Mouse (Mus musculus): Measurements from ENCODE around the gene Hspa12a.

Gene Hspa12a

DNA sequence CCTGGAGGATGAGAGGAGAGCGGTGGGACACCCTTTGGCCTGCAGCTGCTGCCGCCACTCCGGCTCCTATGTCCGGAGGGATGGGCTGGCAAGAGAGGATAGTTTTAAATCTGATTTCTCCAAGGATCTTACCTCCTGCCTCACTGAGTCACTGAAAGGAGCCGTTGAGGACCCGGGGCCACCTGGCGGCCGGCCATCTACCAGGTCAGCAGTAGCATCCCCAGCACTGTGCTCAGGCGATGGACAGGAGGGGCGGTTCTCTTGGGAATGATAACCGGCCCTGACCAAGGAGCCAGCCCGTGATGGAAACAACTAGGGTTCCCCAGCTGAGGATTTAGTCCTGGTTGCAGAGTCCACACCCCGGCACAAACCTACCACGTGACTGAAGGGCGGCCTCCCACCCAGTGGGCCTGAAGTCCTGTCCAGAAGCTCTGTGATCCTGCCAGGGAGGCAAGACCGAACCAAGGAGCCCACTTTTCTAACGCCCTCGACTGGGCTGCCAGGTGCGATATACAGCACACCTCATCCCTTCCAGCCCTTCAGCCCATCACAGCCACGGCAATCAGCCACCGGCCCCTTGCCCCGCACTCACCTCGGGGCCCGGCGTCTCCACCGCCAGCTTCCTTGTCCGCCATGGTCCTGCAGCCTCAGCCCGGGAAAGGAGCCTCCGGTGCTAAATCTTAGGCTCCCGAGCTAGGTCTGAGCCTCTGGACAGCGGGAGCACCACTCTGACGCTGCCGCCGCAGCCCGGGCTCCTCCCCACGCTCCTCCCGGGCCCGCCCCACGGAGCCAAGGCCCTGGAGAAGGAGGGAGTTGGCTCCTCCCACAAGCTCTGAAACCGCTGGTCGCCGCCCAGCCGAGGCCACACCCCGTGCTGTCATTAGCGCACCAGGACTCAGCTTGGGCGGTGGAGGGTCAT is 82.9 kb downstream of the Hspa12a start:
- DNase-seq (ENCODE audit: low spot score), result peak; percentile 85

DNA sequence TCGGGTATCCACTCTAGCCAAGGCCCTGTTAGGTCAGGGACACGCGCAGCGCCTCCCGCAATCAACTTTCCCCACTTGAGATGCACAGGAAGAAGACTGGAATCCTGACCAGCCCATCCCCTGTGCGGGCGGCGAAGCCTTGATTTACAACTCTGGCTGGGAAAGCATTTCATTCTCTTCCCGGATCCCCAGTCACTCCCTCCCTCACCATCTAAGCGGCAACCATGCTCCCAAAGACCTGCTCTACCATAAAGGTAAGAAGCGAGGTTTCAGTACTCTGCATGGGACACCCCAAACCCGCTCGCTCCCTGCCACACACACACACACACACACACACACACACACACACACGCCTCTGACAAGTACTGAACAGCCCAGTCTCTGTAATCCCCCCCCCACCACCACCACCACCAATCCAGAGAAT is 83.6 kb downstream of the Hspa12a start:
- no peak for DNase-seq (ENCODE audit: low spot score)

DNA sequence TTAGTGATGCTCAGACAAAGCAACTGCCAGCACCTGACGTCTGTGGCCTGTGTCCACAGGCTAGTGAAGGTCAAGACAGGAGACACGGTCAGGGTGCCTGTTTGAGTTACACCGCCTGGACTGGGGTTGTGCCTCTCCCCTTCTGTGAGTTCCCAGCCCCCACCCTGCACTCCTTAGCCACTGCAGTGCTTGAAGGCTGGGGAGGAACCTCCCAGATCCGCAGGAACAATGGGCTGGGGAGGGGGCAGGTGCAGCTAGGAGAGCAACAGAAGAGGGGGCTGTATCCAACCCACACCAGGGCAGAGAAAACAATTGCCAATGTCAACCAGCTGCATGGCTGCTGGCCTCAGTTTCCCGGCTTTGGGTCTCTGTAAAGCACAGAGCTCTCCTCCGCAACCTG is 84.1 kb downstream of the Hspa12a start:
- DNase-seq (ENCODE audit: low spot score), result no peak

DNA sequence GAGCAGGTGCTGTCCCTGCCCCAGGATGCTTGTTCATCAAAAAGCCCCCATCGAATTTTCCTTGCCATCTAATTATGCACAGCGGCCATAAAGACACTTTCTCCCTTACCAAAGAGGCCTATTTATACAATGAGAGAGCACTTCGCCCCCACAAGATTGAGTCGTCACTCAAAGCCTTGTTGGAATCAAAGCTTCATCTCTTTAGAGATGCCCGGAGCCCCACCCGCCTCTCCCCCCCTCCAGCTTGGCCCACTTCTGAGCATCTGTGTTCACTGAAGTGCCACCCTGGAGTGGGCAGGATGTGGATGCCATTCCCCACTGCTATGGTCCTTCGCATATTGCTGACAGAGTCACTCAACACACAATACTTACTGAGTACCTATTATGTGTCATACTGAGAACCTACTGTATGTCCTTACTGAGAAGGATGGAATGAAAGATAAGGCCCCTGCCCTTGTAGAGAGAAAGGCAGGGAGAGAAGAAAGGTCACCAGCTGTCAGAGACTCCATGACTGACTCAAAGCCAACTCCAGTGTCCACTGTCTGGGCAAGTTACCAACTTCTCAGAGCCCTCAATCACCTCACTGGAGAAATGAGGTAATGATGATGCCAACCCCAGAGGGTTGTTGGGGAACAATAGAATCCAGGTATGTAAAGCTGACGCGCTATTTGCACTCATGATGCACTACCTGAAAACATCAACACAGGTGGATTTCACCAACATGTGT is 87.2 kb downstream of the Hspa12a start:
- DNase-seq (ENCODE audit: low spot score), result no peak

DNA sequence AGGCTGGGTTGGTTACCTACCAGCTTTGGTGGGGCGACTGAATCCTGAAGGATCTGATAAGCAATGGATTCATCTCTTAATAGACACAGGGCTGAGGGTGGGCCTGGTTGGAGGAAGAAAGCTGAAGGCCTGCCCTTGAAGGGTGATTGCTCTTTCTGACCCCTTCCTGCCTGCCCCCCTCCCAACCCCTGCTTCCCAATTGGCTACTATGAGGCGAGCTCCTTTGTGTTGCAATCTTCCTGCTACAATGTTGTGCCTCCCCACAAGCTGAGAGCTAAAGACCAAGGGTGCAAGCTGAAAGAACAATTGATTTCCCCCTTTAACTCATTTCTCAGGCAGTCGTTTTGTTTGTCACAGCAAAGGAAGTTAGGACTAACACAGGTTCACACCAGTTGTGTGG is 88.6 kb downstream of the Hspa12a start:
- no peak for DNase-seq (ENCODE audit: low spot score)

DNA sequence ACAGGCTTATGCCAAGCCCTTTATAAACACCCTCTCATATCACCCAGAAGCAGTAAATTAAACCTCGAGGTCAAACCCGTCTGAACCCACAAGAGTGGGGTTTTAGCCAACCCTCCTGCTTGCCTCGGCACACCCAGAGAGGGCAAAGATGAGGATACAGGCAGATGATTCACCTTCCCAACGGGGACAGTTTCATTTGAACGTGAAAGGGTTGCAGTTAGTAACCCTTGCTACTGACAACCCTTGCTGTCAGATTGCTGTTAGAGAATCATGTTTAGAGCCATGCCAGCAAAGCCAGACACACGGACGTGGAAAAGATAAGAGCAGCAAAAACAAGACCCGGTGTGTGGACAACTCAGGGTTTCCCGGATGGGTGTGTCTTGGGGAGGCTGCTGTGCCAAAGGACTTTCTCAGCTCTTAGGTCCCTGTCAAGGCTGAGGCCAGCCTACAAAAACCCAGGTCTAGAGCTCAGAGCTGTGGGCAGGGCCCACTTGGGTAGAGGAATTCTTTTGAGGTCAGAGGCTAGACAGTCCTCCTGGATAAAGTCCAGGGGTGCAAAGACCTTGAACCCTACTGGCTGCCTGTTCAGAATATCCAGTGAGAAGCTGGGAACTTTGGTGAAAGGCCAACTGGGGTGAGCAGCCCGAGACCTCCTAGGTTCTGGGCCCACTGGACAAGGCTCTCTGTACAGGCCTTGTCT is 90.3 kb downstream of the Hspa12a start:
- peak; percentile 42 for DNase-seq (ENCODE audit: low spot score)

DNA sequence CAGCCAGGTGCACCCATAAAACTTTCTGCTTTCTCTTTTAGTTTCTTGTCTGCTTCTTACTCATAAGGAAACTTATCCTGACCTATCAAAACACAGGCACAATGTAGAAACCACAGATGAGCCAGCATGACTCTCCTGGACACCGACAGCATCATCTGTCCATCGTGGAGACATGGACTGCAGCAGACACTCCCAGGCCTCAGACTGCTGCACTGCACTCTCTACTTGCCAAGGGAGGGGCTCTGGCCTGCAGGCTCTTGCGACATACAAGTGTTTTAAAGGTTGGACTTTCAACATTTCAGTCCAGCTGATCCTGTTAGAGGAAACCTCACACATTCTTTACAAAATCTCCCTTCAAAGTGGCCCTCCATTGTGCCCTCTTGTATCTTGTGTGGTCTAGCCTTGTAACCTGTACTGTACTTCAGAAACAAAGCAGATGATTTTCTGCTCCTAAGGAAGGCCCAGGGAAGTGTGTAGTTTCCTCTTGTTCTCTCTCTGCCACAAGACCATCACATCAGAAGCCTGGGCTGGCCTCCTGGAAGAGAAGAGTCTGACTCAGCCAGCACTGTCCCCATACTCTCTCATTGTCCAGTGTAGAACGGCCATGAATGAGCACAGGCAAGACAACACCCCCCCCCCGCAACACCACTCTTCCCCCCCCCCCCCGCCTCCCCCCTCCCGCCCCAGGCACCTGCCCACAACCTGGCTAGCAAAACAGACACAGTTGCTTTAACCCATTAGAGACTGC is 92.6 kb downstream of the Hspa12a start:
- no peak for DNase-seq (ENCODE audit: low spot score)

DNA sequence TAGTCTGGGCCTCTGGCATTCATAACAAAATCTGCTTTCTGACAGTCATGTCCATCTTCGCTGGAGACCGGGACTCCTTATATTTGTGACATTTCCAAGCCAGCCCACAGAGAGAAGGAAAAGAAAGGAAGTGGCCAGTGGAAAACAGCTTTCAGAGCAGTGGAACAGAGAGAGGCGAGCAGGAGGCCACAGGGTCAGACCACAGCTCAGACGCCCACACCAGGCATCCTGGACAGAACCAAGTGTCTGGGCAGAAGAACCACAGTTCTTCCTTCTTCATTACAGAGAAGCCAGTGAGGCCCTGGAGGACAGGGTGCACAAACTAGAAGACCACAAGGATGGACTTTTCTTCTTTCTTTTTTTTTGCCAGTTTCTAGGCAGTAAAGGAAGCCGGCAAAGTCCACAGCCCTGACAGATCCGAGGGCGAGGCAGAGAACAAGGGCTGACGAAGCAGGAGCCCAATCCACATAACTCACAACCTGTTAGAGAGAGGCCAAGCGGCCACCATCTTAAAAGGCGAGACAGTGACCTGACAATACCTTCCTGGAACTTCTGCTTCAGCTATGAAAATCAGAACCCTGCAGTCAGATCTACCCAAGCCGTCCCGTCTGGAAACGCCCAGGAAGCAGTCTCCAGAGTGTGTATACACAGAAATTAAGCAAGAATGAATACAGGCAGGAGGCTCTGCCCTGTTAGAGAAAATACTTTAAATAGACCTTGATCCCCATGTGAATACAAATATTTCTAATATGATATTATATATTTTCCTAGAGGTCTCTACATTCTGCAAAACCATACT is 93.9 kb downstream of the Hspa12a start:
- no peak for DNase-seq (ENCODE audit: low spot score)

DNA sequence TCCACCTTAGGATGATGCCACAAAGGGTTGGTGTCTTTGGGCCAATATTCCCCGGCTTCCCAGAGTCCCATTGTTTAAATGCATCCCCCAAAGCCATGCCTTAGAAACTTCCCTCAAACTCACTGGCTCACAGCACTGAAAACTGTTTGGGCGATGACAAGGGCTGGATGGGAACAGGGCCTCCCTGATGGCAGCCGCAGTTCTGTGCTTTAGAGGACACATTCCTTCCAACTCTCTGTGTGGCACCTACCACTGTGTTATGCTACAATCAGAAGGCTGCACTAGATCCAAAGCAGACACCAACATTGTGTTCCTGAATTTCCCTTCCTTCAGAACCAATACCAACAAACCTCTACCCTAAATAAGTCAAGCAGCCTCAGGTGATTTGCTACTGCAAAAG is 99.8 kb downstream of the Hspa12a start:
- no peak for DNase-seq (ENCODE audit: low spot score)

DNA sequence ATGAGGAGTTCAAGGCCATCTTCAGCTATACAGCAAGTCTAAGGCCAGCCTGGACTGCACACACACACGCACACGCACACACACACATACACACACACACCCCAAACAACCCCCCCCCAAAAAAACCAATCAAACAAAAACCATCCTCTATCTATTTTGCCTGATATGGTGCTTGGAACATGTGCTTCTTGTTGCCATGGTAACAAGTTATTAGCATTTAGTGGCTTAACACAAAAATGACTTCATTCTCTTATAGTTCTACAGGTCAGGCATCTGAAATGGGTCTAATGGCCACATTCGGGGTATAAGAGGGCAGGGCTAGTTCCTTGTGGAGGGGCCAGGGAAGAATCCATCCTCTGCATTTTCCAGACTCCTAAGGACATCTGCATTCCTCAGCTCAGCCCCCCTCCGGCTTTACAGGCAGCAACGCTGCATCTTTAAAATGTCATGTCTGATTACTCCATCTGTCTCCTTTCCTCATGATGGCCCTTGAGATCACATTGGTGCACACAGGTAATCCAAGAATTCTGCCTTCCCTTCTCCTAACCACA is 102.7 kb downstream of the Hspa12a start:
- DNase-seq (ENCODE audit: low spot score), result no peak

DNA sequence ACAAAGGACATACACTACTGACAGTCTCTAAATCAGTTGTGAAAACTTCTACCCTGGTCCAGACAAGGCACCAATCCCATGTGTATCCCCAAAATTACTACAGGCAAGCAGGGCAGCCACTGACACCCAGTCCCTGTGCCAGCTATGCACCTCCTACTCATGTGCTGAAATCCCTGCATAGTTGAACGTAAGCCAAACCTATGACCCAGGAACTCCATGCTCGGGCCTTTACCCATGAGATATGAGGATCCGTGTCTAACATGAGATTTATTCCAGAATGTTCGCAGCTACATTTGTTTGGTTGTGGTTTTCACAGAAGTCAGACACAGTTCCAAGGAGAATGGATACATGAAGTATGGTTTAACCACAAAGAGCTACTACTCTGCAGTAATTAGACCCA is 103.6 kb downstream of the Hspa12a start:
- no peak for DNase-seq (ENCODE audit: low spot score)

DNA sequence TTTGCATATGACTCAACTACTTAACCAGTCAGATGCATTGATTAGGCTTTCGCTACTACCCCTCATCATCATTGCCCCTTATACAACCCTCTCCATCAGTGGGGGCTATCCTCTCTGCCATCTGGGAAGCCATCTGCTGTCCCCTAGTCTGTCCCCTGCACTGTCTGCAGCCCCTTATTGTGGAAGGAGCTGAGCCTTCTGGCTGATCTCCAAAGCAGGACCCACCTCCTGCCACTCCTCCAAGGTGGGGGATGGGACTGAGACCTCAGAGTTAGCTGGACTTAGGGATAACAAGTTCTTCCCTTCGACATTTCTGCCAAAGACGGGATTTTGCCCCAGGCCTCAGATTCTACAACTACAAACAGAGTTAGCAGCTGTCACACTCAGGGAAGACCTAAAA is 104.1 kb downstream of the Hspa12a start:
- DNase-seq (ENCODE audit: low spot score), result no peak

DNA sequence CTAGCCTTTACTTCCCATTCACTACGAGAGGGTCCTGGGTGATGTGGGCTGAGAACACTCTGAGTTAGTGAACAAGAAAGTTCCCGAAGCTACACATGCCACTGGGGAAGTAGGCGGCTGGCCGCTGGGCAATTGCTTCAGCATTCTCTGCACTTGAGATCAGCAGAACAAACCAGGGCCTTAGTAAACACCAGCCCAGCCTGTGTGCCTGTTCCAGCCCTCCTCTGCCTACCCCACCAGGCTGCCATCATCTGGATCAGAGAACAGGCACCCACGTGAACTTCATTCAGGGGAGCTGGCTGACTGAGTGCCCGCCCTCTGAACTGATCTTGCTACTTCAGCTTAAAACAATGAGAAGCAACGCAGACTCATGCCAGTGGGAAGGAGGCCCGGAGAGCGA is 104.7 kb downstream of the Hspa12a start:
- DNase-seq (ENCODE audit: low spot score), result no peak

DNA sequence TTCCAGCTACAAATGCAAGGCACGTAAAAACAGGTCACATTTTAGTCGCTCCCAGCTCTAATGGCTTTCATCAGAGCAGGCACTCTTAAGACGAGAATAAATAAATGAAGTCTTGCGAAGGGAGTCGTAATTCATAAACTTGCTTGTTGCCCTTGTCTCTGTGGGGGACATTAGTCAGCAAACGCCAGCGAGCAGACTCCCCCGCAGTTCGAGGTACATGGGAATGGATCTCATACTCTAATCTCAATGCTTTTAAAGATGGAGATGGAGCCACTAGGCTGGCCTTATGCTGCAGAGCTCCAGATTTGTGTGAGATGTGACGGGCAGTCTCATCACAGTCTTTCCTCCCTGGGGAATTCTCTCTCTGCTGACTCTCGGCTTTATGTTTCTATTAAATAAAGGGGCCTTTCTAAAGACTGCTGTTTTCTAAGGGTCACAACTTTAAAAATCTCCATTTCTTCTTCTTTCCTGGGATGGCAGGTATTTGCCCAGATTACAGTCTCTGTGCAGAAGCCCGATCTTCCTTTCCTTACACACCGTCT is 109.7 kb downstream of the Hspa12a start:
- no peak for DNase-seq (ENCODE audit: low spot score)

DNA sequence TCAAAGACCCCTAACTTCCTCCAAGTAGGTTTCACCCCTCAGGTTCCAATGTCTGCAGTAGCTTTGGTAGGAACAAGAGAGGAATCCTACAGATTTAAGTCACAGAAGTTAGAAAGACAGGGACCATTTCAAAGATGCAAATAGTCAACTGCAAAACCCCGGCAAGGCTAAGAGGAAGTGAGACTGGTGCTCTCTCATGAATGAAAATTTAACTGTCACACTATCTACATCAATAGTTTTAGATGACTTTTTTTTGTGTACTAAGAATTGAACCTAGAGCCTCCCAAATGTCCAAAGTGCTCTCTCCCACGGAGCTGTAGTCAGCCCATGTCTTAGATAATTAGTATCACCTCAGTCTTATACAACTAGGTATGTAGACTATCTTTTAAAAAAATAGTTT is 110.5 kb downstream of the Hspa12a start:
- no peak for DNase-seq (ENCODE audit: low spot score)

DNA sequence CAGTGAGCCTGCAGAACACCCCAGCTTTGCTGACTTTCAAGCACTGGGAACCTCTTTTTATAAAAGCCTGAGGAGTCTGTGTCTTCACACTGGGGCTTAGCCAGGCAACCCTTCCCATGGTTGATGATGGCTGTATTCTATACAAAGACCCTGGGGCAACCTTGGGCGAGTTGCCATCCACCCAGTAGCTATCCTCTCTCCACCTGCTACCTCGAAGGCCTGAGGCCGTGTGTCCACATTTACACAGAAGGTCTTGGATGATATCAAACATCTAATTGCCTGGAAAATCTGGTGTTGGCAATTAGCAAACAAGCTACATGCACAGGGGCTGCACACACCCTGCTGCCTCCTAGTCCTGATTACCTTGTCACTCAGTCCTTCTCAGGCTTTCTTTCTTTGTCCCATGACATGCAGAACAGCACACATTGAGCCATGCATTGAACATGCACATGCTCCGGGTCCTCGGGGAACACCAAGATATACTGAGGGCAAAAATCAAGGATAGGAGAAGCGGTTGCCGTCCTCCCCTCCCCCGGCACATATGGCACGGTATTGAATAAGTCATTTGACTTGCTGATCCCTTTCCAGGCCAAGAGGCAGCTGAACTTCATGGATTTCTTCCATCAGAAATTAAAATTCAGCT is 112.1 kb downstream of the Hspa12a start:
- DNase-seq (ENCODE audit: low spot score), result no peak

DNA sequence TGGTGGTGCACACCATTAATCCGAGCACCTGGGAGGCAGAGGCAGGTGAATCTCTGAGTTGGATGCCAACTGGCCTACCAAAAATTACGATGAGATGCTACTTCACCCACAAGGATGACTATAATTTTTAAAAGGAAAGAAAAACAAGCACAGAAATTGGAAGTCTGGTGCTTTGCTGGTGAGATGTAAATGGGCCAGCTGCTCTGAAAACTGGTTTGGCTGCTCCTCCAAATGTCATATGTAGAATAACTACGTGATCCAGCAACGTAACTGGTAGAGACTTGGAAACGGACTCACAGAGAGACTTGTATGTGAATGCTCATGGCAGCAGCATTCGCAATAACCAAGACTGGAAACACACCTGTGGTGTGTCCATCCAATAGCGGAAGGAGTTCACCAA is 113.3 kb downstream of the Hspa12a start:
- no peak for DNase-seq (ENCODE audit: low spot score)

DNA sequence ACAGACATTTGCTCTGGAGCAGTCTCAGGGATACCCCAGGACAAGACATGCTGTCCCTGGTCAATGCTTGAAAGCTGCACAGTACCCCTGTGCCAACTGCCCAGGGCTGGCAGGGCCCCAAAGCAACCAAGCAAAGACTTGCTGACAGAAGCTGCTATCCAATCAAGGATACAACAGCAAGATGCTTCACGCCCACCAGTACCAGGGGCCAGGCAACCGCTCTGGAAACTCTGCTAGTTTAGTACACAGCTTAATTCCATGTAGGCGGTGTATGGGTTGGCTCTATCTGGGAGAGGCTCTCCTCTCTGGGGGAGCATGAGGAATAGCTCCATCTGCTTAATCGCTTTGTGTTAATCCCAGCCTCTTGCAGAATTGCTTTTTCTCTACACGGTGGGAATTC is 113.9 kb downstream of the Hspa12a start:
- DNase-seq (ENCODE audit: low spot score), result no peak

DNA sequence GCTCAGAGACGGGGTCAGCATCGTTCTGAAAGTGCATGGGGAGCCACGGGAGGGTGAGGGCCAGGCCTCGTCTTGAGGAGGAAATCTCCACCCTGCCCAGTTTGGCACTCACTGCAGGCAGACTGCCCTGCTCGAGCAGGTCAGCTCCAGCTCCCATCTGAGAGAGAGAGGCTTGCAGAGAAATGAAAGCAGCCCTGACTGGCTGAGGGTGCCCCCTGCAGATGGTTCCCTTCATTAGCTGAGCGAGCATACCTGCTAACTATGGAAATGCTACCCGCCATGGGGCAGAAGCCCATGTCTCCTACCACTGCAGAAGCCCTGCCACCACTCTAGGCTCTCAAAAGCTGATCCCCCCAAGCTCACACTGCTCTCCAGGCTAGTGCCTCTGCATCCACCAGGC is 115.8 kb downstream of the Hspa12a start:
- no peak for DNase-seq (ENCODE audit: low spot score)

DNA sequence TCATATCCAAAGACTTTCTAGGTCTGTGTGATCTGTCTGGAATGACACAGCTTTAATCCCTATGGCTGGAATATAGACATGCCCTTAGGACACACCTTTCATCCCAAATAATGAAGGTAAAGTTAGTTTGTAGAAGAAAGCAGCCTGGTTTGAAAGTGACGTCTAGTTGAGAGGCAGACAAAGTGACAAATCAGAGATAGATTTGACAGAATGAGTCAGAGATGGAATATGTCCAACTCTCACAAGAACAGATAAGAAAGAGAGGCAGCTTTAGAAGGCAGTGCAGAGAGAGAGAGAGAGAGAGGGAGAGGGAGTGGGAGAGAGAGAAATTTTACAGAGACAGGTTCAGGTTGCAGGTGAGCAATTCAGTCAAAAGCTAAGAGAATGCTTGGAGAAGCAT is 119.1 kb downstream of the Hspa12a start:
- no peak for DNase-seq (ENCODE audit: low spot score)

All from ovary, adult 18-20 months (tissue).